Mouse (Mus musculus) adrenal gland, adult (tissue): ENCODE measurements at regions not wholly inside any gene's neighbourhood (a gene's known extent, or its start where the extent isn't known, plus 50 kb on each side); places are given as distances from the start of the nearest gene placed in this dataset.
"Not testable (repeated sequence)": the region's sequence is repeated elsewhere in the genome, so short reads cannot be mapped to it uniquely, and the experiment has no call there.

ENCODE experiments used
- DNase-seq, 2 experiments: peaks; one replicate each; pipeline ENCODE4 v3.0.0; 2022 to 2023; ENCODE audit warnings: low spot score in 1 of 2; ENCODE audit not compliant: inconsistent age in 2 of 2

- no peak for DNase-seq
Observed at GRCm38 (mm10) chr7:25981167-25981566, 80.1 kb upstream of the Cyp2b13 start.

- no peak for DNase-seq
Observed at GRCm38 (mm10) chr7:25986981-25987380, 74.3 kb upstream of the Cyp2b13 start.

- peak in 1 of 2 experiments; percentile 33 for DNase-seq
Observed at GRCm38 (mm10) chr7:25988322-25988721, 73.0 kb upstream of the Cyp2b13 start.

GRCm38 (mm10) chr7:26005916-26006315, 55.4 kb upstream of the Cyp2b13 start:
- DNase-seq, result not testable (repeated sequence)

- no peak for DNase-seq
Observed at GRCm38 (mm10) chr7:26008056-26008455, 53.2 kb upstream of the Cyp2b13 start.
